ENCODE assay signal across 9 mouse cellular contexts in the genomic region with DNA sequence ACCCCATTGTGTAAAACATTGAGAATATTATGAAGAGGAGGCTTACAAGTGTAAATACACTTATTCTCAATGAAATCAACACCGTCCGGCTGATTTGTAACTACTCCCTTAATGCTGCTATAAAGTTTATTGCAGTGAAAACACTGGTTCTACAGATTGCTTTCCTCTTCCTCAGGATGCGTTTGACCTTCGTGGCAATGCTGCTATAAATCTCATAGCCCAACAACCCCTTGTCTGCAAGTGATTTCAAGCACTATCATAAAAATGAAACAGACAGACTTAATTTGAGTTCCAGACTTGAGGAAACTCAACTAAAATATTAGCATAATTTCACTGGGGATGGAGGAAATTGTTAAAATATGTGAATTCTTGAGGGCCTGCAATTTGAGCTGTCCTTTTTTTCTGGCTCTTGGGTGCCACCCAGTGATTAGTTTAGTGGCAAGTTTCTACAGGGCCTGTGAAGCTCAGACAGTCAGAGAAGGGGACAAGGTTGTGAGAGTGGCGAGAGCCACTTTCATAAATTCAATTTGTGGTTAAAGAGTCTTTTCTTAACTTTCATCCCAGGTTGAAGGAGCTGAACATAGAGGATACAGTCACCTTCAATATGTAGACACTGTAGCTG.
A peak's percentile ranks its signal among the peaks of the same experiment; 100 is the strongest.
DNase-seq lines count a peak whose midpoint lies in the region; ATAC-seq and TF ChIP-seq lines count a peak whose summit lies in the region.
"Had no signal": no experiment of that assay in that cellular context is flagged by ENCODE, and none has a peak within 500 bp of the region (broad histone marks: within the 10 kb centered on the region; RNA-seq: fewer than 3 reads in every experiment).

No protein-coding gene starts in this region.

- WGBS in lung, postnatal 0 days: 63% methylated on average over 5 of the region's 5 CpGs
- 68% methylated on average over 5 of the region's 5 CpGs for WGBS in lung, adult 2 months
- WGBS in midbrain, embryonic 16.5 days: 84% methylated on average over 5 of the region's 5 CpGs

- TF ChIP-seq EP300 in lung, postnatal 0 days (IDR thresholded peaks at IDR 0.05): no peak

- H3K27me3 ChIP-seq in lung, postnatal 0 days (replicated peaks; ENCODE audit: insufficient read depth, low read length): no peaks in the 10 kb centered on the region
- H3K27me3 ChIP-seq in midbrain, embryonic 16.5 days (ENCODE audit: control insufficient read depth, insufficient read depth, low read depth, low read length): no peaks in the 10 kb centered on the region

- H3K4me3 ChIP-seq in lung, postnatal 0 days (ENCODE audit: low read depth, low read length): no peak overlapping the region
- no peak overlapping the region for H3K4me3 ChIP-seq in lung, adult 2 months (replicated peaks; ENCODE audit: extremely low read depth, low read depth, low read length)
- no peak overlapping the region for H3K4me3 ChIP-seq in left cerebral cortex, adult 2 months
- no peak overlapping the region for H3K4me3 ChIP-seq in midbrain, embryonic 16.5 days (ENCODE audit: low read depth, low read length)

- no peaks in the 10 kb centered on the region for H3K9me3 ChIP-seq in lung, postnatal 0 days (ENCODE audit: low read length)
- H3K9me3 ChIP-seq in midbrain, embryonic 16.5 days (replicated peaks; ENCODE audit: control insufficient read depth, low read length, poor library complexity, severe bottlenecking): no peaks in the 10 kb centered on the region

- intact Hi-C loops in left cerebral cortex, adult 2 months (cut with DNase I): loop anchor here (1.0 to 5.0 kb wide), 4 partner anchors 92 to 929 kb away; no protein-coding TSS in a partner anchor

- DNase-seq in adrenal gland, postnatal 10 days: peak; percentile 19
- DNase-seq in adrenal gland, adult 18-20 months (ENCODE audit: low spot score in 2 of 2): no peak
- DNase-seq in lung, postnatal 0 days (ENCODE audit: low spot score): peak; percentile 36
- no peak for DNase-seq in lung, adult 2 months
- peak; percentile 17 to 37 for DNase-seq in left cerebral cortex, adult 2 months (ENCODE audit: extremely low spot score in 1 of 2, low spot score in 2 of 2)

- H3K36me3 ChIP-seq in lung, postnatal 0 days (ENCODE audit: insufficient read depth, low read length): no peaks in the 10 kb centered on the region
- no peaks in the 10 kb centered on the region for H3K36me3 ChIP-seq in midbrain, embryonic 16.5 days (ENCODE audit: control insufficient read depth, insufficient read depth, low read length)

- ATAC-seq in lung, postnatal 0 days: no peak
- peak; percentile 85 for ATAC-seq in frontal cortex, adult (ENCODE audit: low TSS enrichment)
- no peak for ATAC-seq in erythroid progenitor cell, adult 5-6 weeks (replicated peaks; ENCODE audit: low FRiP score, poor library complexity, severe bottlenecking)
- ATAC-seq in midbrain, embryonic 16.5 days: no peak

- no peak overlapping the region for H3K9ac ChIP-seq in lung, postnatal 0 days (replicated peaks; ENCODE audit: low read depth)
- no peak overlapping the region for H3K9ac ChIP-seq in midbrain, embryonic 16.5 days (ENCODE audit: low read depth, low read length)

- H3K4me1 ChIP-seq in lung, postnatal 0 days (ENCODE audit: insufficient read depth, low read depth, low read length): no peaks in the 10 kb centered on the region
- H3K4me1 ChIP-seq in lung, adult 2 months (ENCODE audit: control insufficient read depth, insufficient read depth, low read length): no peaks in the 10 kb centered on the region
- no peaks in the 10 kb centered on the region for H3K4me1 ChIP-seq in midbrain, embryonic 16.5 days (ENCODE audit: control insufficient read depth, insufficient read depth, low read length)

- no peak overlapping the region for H3K4me2 ChIP-seq in lung, postnatal 0 days (replicated peaks; ENCODE audit: low read depth, low read length)
- no peak overlapping the region for H3K4me2 ChIP-seq in midbrain, embryonic 16.5 days (ENCODE audit: low read length)

- TF ChIP-seq CTCF in lung, postnatal 0 days (IDR thresholded peaks at IDR 0.05): peak; percentile 53
- no peak for TF ChIP-seq CTCF in lung, adult 2 months (IDR thresholded peaks at IDR 0.05; ENCODE audit: insufficient read depth, low read length)
- peak; percentile 67 for TF ChIP-seq CTCF in left cerebral cortex, adult 2 months (IDR thresholded peaks at IDR 0.05)

- no peak overlapping the region for H3K27ac ChIP-seq in lung, postnatal 0 days (ENCODE audit: low read length)
- no peak overlapping the region for H3K27ac ChIP-seq in left cerebral cortex, adult 2 months
- no peak overlapping the region for H3K27ac ChIP-seq in midbrain, embryonic 16.5 days (ENCODE audit: low read length)
- H3K27ac ChIP-seq: macrophage had no signal

- no peak for TF ChIP-seq POLR2A in lung, adult 2 months (IDR thresholded peaks at IDR 0.05; ENCODE audit: borderline replicate concordance, extremely low read depth, low read depth, low read length)

Comparison
In these comparisons a context has a peak if more than half of its experiments do, and no peak if none do; other contexts are left out.
1. DNase-seq: peak in adrenal gland, postnatal 10 days (single experiment), lung, postnatal 0 days (single experiment) and left cerebral cortex, adult 2 months (2 of 2); none in adrenal gland, adult 18-20 months (0 of 2) and lung, adult 2 months (single experiment).